Mouse (Mus musculus): ENCODE results near the gene Zfp52. TPM values are rescaled to one million over a fixed set of nuclear protein-coding genes. Genes with fewer than 3 reads are reported as not detected.

The Zfp52 gene
- polyA plus RNA-seq (2012; rRNA removed; ENCODE audit: low replicate concordance): 0.66 and 1.0 TPM in 2 replicates

DNA sequence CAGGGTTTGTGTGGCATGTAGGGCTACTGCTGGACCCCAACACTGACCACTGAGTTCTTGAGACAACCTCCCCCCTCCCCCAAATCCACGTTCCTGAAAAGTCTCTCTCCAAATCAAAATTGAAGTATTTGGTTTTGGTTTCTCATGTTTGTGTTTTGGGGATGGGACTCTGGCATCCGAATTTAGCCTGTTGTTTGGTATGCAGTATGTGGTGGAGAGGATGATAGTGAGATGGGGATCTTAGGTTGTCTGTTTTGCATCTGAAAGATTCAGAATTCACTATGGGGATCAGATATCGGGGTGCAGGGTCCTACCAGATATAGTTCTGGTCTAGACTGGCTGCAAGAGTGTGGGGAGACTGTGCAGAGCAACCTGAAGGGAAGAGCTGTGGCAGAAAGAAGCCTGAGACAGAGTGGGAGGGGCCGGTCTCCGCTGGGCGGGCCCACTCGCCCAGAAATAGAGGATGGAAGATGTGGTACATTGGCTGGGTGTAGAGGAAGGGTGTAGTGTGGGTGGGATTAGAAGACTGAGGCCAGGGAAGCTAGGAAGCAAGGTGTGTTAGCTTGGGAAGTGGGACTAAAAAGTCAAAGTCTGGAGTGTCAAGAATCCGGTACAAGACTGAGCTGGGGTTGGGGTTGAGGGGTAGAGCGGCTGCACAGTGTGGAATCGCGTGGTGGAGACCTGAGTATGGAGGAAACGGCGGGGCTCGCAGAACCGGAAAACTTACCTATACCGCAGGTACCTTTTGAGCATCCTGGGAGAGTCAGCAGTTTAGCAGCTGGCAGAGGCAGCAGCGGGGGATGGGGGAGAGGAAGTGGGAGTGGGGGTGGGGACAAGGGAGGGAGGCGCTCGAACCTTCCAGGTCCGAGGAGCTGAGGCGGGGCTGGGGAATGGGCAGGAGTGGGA lies at the start of gene Zfp52:
TSS of gene Zfp52 (plus strand) at position 444 of the 906 bp plus-strand sequence.

DNA sequence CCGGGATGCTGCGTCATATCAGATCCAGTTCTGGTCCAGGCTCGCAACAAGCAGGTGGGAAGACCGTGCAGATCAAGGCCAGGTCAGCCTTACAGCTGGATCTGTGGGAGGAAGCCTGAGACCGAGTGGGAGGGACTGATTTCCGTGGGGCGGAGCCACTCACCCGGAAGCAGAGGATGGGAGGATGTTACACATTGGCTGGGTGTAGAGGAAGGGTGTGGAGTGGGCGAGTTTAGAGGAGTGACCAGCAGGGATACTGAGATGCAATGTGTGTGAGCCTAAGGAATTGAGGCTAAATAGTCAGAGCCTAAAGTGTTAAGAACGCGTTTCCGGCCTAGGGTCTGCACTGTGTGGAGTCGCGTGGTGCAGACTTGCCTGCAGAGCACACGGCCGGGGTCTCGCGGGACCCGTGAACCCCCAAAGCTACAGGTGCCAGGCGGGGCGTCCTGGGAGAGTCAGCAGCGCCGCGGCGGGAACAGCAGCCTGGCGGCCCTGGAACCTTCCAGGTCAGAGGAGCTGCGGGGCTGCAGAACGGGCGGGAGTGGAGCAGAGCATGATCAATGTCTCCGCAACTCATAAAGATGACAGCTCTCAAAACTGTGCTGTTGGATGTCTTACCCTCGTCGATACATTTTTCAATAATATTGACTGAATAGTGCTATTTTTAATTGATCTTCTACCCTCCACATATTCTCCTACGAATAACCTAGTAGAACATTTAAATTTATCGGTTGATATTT lies 46.4 kb upstream of the Zfp52 start, which contains the start of gene Zfp53:
TSS of gene Zfp53 (plus strand) at position 239 of the 740 bp plus-strand sequence.

DNA sequence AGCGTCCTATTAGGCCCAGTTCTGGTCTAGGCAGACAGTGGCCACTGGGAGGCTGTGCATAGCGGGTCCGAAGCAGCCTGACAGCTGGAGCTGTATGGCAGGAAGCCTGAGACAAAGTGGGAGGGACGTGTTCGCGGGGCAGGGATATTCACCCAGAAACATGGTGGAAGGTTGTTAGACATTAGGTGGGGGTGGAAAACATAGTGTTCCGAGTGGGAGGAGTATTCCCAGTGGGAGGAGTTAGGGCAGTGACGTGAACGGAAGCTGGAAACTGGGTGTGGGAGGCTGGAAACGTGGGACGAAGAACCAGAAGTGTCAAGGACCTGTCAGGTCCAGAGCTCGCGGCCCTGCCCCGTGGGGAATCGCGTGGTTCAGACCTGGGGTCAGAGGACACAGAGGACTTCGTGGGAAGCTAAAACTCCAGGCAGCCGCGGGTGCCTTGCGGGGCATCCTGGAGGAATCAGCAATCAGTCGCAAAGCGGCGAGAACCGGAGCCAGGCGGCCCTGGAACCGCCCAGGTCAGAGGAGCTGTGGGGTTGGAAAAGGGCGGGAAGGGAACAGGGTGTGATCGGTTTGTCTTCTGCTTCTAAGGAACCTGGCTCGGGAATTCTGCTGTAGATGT lies 31.5 kb downstream of the Zfp52 start, which contains the start of gene Zfp948:
TSS of gene Zfp948 (plus strand) at position 281 of the 622 bp plus-strand sequence.

Other genes starting within 250 kb of the Zfp52 start
- gene Vmn1r237, start 223.7 kb upstream of the Zfp52 start, polyA plus RNA-seq (2012; rRNA removed; ENCODE audit: low replicate concordance): not detected in 2 replicates
- gene Zfp677, start 151.8 kb upstream of the Zfp52 start, polyA plus RNA-seq (2012; rRNA removed; ENCODE audit: low replicate concordance): 0.59 and 0.86 TPM in 2 replicates
- 1.4 and 1.5 TPM in 2 replicates for gene Zfp54, start 112.3 kb upstream of the Zfp52 start, polyA plus RNA-seq (2012; rRNA removed; ENCODE audit: low replicate concordance)
- gene Zfp51, start 85.2 kb upstream of the Zfp52 start, polyA plus RNA-seq (2012; rRNA removed; ENCODE audit: low replicate concordance): 1.4 and 1.5 TPM in 2 replicates
- 1.3 and 2.1 TPM in 2 replicates for gene Zfp53, start 46.5 kb upstream of the Zfp52 start, polyA plus RNA-seq (2012; rRNA removed; ENCODE audit: low replicate concordance)
- 2.4 and 2.9 TPM in 2 replicates for gene Zfp948, start 31.5 kb downstream of the Zfp52 start, polyA plus RNA-seq (2012; rRNA removed; ENCODE audit: low replicate concordance)
- 0.85 and 0.95 TPM in 2 replicates for gene Zfp983, start 115.1 kb downstream of the Zfp52 start, polyA plus RNA-seq (2012; rRNA removed; ENCODE audit: low replicate concordance)
- gene Gm10226, start 156.3 kb downstream of the Zfp52 start, polyA plus RNA-seq (2012; rRNA removed; ENCODE audit: low replicate concordance): not detected in 2 replicates
- 1.7 and 2.2 TPM in 2 replicates for gene Zfp760, start 172.2 kb downstream of the Zfp52 start, polyA plus RNA-seq (2012; rRNA removed; ENCODE audit: low replicate concordance)
- 1.6 and 2.3 TPM in 2 replicates for gene Zfp229, start 195.3 kb downstream of the Zfp52 start, polyA plus RNA-seq (2012; rRNA removed; ENCODE audit: low replicate concordance)

Data from subcutaneous adipose tissue, adult 2 months (tissue).